Mouse (Mus musculus) neural tube, embryonic 11.5 days (tissue): ENCODE measurements at regions not wholly inside any gene's neighbourhood (a gene's known extent, or its start where the extent isn't known, plus 50 kb on each side); places are given as distances from the start of the nearest gene placed in this dataset.

Experiments used
- ATAC-seq: fragments of 200-750 bp; cut with Nextera tagmentation; 2 replicates; pipeline ENCODE4 v1.8.0; 2017; ENCODE audit warnings: moderate number of reproducible peaks, mild to moderate bottlenecking, moderate TSS enrichment, moderate library complexity; ENCODE audit not compliant: insufficient read depth, low FRiP score, low TSS enrichment
- DNase-seq: peaks from one replicate; pipeline ENCODE4 v3.0.0-alpha.2; 2015; ENCODE audit warnings: low spot score
- H3K27ac ChIP-seq: fragments of 300-500 bp; sonication (generic); 2 replicates; pipeline ENCODE4 v1.5.1; 2014; ENCODE audit warnings: low read depth, mild to moderate bottlenecking, low read length
- H3K27me3 ChIP-seq: fragments of 300-500 bp; sonication (generic); 2 replicates; pipeline ENCODE4 v1.6.1; 2014; ENCODE audit warnings: mild to moderate bottlenecking, low read length, mixed read lengths; ENCODE audit not compliant: control insufficient read depth, insufficient read depth
- H3K36me3 ChIP-seq: fragments of 300-500 bp; sonication (generic); 2 replicates; pipeline ENCODE4 v1.6.1; 2014; ENCODE audit warnings: mild to moderate bottlenecking, low read length, moderate library complexity, mixed read lengths; ENCODE audit not compliant: control insufficient read depth, insufficient read depth
- H3K4me1 ChIP-seq: fragments of 300-500 bp; sonication (generic); 2 replicates; pipeline ENCODE4 v1.6.1; 2014; ENCODE audit warnings: low read length, mixed read lengths; ENCODE audit not compliant: control insufficient read depth, insufficient read depth
- H3K4me2 ChIP-seq: fragments of 300-500 bp; sonication (generic); 2 replicates; pipeline ENCODE4 v1.6.1; 2014; ENCODE audit warnings: low read depth, mild to moderate bottlenecking, moderate library complexity
- H3K4me3 ChIP-seq: fragments of 300-500 bp; sonication (generic); 2 replicates; pipeline ENCODE4 v1.5.1; 2014; ENCODE audit warnings: low read depth, low read length
- H3K9ac ChIP-seq: fragments of 300-500 bp; sonication (generic); 2 replicates; pipeline ENCODE4 v1.6.1; 2014; ENCODE audit warnings: mild to moderate bottlenecking, low read length
- H3K9me3 ChIP-seq: fragments of 300-500 bp; sonication (generic); 2 replicates; pipeline ENCODE4 v1.6.1; 2016; ENCODE audit warnings: low read length; ENCODE audit not compliant: control insufficient read depth
- WGBS: fragments of 180-500 bp; shearing (Covaris S2); extraction: QIAGEN DNeasy Blood & Tissue Kit; methylation state at CpG from one replicate; pipeline ENCODE4 v1.1.7; 2014; 5-methylcytosine and 5-hydroxymethylcytosine counted together

DNA sequence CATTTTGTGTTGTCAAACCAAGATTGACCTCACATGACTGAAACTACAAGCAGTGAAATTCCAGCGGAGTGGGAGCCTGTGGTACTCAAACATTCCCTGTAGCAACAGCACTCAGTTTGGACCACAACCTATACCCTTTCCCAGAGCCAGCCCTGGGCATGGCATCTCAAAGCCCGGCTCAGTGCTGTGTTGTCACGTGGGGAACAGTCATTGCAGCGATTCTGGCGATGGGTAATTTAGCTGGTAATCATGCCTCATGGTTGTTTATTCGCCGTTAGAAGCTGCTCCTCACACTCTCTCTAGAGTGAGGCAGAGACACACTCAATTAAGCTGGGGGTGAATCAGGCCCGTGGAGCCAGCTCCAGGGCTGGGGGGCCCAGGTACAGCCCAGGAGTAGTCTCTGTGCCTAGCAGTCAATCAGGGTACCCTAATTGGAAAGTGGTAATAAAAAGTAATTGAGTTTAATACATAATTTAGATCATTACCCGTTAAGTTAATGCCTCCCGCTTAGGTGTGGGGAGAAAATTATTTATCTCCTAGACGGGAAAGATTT lies 85.5 kb upstream of the A530016L24Rik start:
- H3K4me3 ChIP-seq = no peak overlapping the region
- no peaks in the 10 kb centered on the region for H3K27me3 ChIP-seq
- DNase-seq (no peak), ATAC-seq (no peak; the same call in 1 of the 2 replicates)
- no peaks in the 10 kb centered on the region for H3K36me3 ChIP-seq
- H3K9ac ChIP-seq = no peak overlapping the region
- H3K9me3 ChIP-seq = no peaks in the 10 kb centered on the region
- H3K27ac ChIP-seq = no peak overlapping the region
- no peak overlapping the region for H3K4me2 ChIP-seq
- 69% methylated on average over 11 of the region's 11 CpGs for WGBS
- no peaks in the 10 kb centered on the region for H3K4me1 ChIP-seq

DNA sequence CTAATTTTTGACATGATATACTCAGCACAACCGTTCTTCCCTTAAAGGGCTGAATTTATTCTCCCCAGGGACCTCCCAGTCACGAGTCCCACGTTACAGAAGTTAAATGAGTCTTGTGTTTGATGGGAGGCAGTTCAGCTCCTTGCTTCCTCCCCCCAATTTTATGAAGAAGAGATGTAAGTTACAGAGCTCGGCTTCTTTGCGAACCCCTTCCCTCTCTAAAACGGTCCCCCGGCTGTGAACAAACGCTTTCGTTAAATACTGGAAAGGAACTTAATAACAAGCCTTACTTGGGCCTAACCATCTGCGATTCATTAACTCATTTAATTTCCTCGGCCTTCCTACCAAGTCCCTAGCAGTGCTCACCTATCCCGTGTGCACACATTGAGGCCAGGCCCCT lies 84.9 kb upstream of the A530016L24Rik start:
- DNase-seq (no peak), ATAC-seq (no peak)
- 74% methylated on average over 12 of the region's 12 CpGs for WGBS
- Histone ChIP-seq H3K27me3 (no peaks in the 10 kb centered on the region), H3K4me1 (no peaks in the 10 kb centered on the region), H3K9ac (no peak overlapping the region), H3K4me3 (no peak overlapping the region), H3K36me3 (no peaks in the 10 kb centered on the region), H3K4me2 (no peak overlapping the region), H3K9me3 (no peaks in the 10 kb centered on the region), H3K27ac (no peak overlapping the region)

DNA sequence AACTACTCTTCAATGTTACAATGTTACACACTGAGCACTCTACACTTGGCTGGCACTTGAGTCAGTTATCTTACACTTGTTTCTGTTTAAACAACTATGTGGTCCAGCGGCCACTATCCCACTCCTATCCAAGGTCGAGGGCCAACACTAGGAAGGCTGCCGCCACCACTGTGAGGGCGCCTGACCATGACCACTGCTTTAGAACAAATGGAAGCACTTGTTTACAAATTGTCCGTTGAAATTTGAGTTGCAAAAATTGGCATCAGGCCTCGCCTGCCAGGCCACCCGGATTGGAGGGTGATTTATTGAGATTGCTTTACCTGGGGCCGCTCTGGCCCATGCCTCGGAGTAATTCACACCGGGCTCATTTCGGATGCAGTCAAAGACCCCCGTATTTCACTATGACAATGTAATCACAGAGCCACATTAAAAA lies 83.5 kb upstream of the A530016L24Rik start:
- Histone ChIP-seq H3K4me2 (no peak overlapping the region), H3K9me3 (no peaks in the 10 kb centered on the region), H3K36me3 (no peaks in the 10 kb centered on the region), H3K4me3 (no peak overlapping the region), H3K9ac (no peak overlapping the region), H3K27me3 (no peaks in the 10 kb centered on the region), H3K27ac (no peak overlapping the region), H3K4me1 (no peaks in the 10 kb centered on the region)
- 60% methylated on average over 12 of the region's 12 CpGs for WGBS
- DNase-seq (no peak), ATAC-seq (no peak)

DNA sequence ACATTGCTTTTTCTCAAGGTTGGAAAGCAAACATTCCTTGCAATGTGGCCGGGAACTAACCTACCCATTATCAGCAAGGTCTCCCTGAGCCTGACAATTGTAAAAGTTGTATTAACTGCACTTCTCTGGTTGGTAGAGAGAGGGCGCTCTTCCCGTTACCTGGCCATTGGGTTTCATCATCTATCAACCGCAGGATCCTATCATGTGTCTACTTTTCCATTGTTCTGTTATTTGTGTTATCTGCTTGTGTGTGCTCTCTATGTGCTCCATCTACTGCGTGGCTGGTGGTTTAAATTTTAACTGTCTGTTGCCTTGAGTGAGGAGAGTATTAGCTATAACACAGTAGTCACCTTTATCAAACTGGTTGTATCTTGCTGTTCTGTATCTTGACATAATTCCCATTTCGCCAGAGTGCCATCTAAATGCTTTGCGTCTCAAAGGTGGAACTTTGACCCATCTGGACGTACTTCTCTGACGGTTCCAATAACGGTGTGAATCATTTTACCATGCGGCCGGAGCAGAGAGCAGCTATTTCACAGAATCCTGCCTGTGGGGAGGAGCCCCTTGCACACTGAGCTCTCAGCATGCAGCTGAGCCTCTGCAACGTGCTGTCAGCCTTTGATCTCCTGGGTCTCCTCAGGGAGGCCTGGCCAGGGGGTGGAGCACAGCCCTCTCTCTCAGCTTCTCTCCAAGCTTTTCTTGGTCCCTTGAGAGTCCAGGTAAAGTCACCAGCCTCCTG lies 77.5 kb upstream of the A530016L24Rik start:
- WGBS = 11% methylated on average over 13 of the region's 13 CpGs
- no peaks in the 10 kb centered on the region for H3K36me3 ChIP-seq
- H3K9ac ChIP-seq = no peak overlapping the region
- no peaks in the 10 kb centered on the region for H3K9me3 ChIP-seq
- H3K4me2 ChIP-seq = no peak overlapping the region
- no peak overlapping the region for H3K27ac ChIP-seq
- ATAC-seq (no peak), DNase-seq (no peak)
- H3K4me1 ChIP-seq = no peaks in the 10 kb centered on the region
- no peak overlapping the region for H3K4me3 ChIP-seq
- H3K27me3 ChIP-seq = no peaks in the 10 kb centered on the region

DNA sequence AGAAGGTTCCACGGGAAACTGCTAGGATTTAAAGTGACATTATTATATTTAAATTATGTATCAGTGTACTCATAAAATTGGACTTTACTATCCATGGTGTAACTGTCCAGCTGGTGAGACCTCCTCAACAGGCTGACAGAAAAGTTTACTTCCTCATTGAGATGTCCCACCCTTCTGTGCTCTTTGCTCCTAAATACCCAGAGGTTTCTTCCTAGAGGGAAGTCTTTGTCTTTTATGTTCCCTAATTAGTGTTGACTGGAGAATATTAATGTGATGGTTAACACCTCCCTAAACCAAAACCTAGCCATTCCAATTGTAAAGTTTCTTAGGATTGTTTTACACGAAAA lies 76.9 kb upstream of the A530016L24Rik start:
- ATAC-seq (no peak), DNase-seq (no peak)
- Histone ChIP-seq H3K9ac (no peak overlapping the region), H3K4me1 (no peaks in the 10 kb centered on the region), H3K4me2 (no peak overlapping the region), H3K27ac (no peak overlapping the region), H3K9me3 (no peaks in the 10 kb centered on the region), H3K27me3 (no peaks in the 10 kb centered on the region), H3K36me3 (no peaks in the 10 kb centered on the region), H3K4me3 (no peak overlapping the region)
- WGBS = 35% methylated on average over 2 of the region's 2 CpGs

DNA sequence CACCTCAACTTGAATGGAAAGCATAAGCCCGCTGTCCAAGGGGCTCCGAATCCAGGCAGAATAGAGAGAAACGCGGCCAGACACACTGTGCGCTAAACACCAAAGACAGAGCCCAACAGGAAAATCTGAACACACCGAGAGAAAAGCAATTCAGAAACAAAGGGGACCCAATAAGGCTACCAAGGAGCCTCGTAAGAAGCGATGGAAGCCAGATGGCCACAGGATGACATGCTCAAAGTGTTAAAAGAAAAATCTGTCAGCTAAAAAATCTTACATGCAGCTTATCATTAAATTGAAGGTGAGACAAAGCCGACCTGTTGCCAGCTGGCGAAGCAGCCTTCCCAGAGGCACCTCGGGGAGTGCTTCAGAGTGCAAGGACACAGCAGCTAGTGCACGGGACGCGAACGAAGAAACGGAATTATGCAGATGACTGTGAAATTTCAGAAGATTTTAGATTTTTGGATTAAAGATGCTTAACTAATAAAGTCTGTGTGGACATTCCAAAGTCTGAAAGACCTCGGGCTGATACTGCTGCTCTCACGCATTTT lies 73.2 kb upstream of the A530016L24Rik start:
- ATAC-seq = no peak
- 82% methylated on average over 18 of the region's 18 CpGs for WGBS

DNA sequence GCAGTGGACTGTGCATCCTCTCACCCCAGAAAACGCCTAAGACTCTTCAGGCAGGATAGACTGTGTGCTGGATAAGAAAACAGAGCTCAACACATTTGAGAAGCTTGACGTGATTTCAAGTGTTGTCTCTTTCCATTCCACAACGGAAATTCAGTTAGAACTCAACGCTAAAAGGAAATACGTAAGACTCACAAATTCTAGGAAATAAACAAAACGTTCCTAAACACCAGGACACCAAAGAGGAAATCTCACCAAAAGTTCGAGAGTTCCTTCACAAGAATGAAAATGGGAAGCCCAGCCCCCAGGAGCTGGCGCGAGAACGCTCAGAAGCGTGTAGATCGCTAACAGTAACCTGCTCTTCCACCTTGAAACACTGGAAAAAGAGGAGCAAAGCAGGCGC lies 72.7 kb upstream of the A530016L24Rik start:
- no peaks in the 10 kb centered on the region for H3K27me3 ChIP-seq
- no peaks in the 10 kb centered on the region for H3K4me1 ChIP-seq
- no peak overlapping the region for H3K9ac ChIP-seq
- H3K4me3 ChIP-seq = no peak overlapping the region
- H3K36me3 ChIP-seq = no peaks in the 10 kb centered on the region
- no peaks in the 10 kb centered on the region for H3K9me3 ChIP-seq
- no peak for DNase-seq
- H3K27ac ChIP-seq = no peak overlapping the region
- H3K4me2 ChIP-seq = no peak overlapping the region
- no peak for ATAC-seq
- 87% methylated on average over 13 of the region's 13 CpGs for WGBS

More for the DNA sequence above, 73.2 kb upstream of the A530016L24Rik start:
- Histone ChIP-seq H3K9ac (no peak overlapping the region), H3K4me2 (no peak overlapping the region), H3K27me3 (no peaks in the 10 kb centered on the region), H3K36me3 (no peaks in the 10 kb centered on the region), H3K4me1 (no peaks in the 10 kb centered on the region), H3K4me3 (no peak overlapping the region), H3K27ac (no peak overlapping the region), H3K9me3 (no peaks in the 10 kb centered on the region)
- DNase-seq = no peak

DNA sequence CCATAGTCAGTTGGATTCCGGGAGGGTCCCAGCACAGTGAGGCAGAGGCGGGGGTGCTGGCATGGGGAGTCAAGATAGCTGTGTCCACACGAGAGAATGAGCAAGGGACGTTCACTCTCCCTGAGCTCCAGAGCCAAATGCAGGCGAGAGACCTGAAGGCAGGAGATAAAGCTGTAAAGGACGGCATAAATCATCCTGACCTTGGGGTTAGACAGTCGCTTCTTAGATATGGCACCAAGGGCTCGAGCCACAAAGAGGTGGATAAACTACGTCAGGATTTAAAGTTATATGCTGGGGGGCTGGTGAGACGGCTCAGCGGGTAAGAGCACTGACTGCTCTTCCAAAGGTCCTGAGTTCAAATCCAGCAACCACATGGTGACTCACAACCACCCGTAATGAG lies 70.6 kb upstream of the A530016L24Rik start:
- no peaks in the 10 kb centered on the region for H3K9me3 ChIP-seq
- WGBS = 72% methylated on average over 12 of the region's 12 CpGs
- no peaks in the 10 kb centered on the region for H3K36me3 ChIP-seq
- DNase-seq (no peak), ATAC-seq (no peak)
- H3K27ac ChIP-seq = no peak overlapping the region
- H3K9ac ChIP-seq = no peak overlapping the region
- no peaks in the 10 kb centered on the region for H3K27me3 ChIP-seq
- no peaks in the 10 kb centered on the region for H3K4me1 ChIP-seq
- no peak overlapping the region for H3K4me3 ChIP-seq
- no peak overlapping the region for H3K4me2 ChIP-seq

DNA sequence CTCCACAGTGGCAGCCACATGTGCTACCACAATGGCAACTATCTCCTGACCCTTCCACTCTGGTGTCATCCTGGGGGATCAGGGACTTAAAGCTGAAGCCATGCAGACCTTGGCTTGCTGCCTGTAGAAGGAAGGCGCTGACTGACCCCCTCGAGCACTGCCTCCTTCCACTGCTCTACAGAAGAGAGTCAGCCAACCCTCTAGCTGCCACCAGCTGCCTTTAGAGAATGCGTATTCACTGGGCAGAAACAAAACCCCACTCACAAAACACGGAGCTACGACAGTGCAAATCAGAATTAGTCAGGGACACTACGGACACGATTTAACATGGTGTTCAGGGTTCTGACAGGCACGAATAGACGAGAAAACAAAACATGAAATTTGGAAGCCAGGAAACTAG lies 67.1 kb upstream of the A530016L24Rik start:
- Histone ChIP-seq H3K4me2 (no peak overlapping the region), H3K27ac (no peak overlapping the region), H3K36me3 (no peaks in the 10 kb centered on the region), H3K4me1 (no peaks in the 10 kb centered on the region), H3K9me3 (no peaks in the 10 kb centered on the region), H3K27me3 (no peaks in the 10 kb centered on the region), H3K9ac (no peak overlapping the region), H3K4me3 (no peak overlapping the region)
- DNase-seq = no peak
- ATAC-seq = no peak
- WGBS = 69% methylated on average over 9 of the region's 9 CpGs
